Mouse (Mus musculus) urinary bladder, postnatal 25 days (tissue): ENCODE measurements around the gene Rab31.
A peak's percentile ranks its signal among the peaks of the same experiment; 100 is the strongest.

ENCODE experiments used
- DNase-seq: peaks from one replicate; pipeline ENCODE4 v3.0.0; 2022; ENCODE audit warnings: low spot score

Rab31 gene

DNA sequence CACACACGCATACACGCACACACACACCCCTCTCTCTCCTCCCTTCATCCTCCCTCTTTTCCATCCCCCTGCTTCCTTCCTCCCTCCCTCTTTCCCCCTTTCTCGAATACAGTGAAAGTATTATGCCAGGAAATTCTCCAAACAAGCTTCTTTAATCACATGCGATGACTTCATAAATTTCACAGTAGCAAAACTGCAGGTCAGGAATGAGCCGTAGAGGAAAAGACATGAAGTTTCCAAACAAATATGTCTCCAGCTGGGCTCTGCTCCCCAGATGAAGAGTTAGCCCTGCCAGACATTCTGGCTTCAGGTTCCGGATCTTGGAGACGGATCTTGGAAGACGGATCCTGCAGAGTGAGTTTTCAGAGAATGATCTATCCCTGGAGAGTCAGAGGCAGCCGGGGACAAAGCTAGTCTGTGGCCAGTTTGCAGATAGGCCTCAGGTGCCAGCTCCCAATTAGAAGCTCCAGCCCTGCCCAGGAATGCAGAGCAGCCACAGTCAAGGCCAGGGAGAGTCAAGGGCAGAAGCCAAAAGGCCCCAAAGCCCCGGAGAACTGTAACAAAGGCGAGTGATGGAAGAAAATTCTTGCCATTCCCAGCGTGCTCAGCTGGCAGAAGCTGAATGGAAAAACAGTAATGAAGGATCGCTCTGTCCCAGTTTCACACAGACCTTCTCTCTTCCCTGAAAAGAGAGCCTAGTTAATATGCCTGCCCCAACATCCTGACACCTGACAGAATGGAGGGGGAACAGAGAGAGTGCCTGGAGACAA, 70.6 kb downstream of the Rab31 start:
- DNase-seq = peak; percentile 27

DNA sequence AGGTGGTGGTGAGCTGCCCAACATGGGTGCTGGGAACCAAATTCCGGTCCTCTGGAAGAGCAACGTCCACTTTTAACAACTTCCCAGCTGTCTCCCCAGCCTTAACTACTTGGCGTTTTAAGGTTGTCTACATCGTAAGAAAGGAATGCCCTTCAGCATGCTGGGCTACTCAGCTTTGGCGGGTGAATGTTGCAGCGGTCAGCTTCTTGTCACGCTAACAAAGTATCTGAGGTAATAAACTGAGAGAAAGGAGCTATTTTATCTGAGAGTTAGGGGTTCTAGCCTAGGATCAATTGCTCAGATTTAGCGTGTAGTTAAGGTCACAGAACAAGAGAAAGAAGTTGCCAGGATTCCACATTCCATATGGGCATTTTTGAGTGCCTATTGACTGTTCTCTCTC, 71.2 kb downstream of the Rab31 start:
- DNase-seq = no peak

DNA sequence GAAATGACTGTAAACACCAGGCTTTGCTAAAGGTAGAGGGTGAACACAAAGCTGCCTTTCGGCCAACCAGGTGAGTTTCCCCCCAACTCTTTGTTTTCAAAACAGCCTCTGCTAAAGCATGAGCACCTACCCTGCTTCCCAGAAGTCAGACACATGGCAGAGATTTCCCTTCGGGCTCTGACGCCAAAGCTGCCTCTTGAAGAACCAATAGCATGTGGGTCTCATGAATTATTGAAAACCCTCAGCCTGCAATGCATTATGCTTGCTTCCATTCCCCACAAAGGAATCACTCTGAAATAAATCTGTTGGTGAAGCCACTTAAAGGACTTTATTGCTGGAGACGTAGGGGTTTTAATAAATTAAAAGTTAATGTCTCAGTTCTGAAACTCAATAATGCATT, 72.5 kb downstream of the Rab31 start:
- no peak for DNase-seq

DNA sequence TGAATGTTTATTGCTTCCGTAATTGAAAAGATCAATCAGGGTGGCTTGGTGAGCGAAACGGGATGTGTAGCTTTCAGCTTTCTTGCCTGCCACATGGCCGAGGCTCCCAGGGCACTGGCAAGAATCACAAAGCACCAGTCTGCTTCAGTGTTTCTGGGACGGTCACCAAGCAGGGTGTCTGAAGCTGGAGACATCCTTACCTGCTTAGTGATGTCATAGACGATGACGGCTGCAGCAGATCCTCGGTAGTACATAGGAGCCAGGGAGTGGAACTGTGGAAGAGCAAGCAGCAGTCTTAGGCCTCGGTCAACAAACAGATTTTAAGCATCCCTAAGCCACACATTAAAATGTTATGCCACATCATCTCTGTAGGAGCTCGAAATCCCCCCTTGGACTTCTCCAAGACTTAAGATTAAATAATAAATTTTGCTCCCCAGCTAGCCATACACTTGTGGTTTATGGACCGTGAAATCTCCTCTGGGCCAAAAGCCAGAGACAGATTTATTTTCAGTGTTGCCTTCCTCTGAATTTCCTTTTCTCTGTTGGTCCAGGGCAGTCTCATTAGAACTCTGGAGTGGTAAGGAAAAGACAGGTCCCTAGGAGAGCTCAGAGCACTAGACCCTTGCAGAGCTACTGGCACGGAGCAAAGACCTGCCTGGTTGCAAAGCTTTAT, 74.6 kb downstream of the Rab31 start:
- no peak for DNase-seq

DNA sequence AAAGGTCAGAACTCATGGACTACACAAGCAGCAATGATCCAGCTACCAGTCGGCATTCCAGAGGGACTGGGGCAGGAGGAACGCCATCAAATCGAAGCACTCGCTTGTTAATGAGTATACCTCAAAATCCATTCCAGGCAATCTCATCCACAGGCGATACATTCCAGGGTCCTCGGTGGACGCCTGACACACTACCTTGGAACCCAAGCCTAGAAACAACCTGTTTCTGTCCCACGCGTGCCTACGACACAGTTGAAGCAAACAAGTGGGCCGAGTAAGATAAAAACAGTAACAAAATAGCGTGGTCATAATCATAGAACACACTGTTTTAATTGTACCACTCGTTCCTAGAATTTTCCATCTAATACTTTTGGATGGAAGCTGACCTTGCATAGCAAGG, 75.6 kb downstream of the Rab31 start:
- DNase-seq = no peak

DNA sequence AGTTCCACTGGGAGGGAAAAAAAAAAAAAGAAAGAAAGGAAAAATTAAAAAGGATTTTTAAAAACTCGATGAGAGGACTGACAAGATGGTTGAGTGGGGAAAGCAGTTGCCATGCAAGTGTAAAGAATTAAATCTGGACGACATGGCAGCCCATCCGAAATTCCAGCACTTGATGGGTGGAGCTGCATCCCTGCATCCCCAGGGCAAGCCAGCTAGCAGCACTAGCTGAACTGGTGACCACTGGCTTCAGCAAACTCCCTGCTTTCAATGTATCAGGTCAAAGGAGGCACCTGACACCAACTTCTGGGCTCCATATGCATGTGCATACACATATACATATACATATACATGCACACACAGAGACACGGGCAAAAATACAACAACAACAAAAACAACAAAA, 80.3 kb downstream of the Rab31 start:
- DNase-seq = no peak

DNA sequence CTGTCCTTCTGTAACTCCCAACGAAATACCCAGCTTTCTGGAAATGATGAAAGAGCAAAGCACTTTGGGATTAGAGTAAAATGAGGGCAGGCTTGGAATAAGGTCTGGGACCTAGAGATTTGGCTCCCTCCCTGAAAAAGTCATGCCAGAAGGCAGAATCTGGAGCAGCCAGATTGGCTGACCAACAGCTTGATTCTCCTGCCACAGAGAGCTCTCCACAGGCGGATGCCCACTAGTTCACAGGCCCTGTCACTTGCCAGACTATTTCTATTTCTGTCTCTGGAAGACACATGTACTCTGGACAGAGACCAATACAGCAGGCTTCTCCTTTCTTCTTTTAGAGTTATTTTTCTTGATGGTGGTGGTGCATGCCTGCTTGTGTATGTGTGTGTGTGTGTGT, 88.8 kb downstream of the Rab31 start:
- DNase-seq = no peak

DNA sequence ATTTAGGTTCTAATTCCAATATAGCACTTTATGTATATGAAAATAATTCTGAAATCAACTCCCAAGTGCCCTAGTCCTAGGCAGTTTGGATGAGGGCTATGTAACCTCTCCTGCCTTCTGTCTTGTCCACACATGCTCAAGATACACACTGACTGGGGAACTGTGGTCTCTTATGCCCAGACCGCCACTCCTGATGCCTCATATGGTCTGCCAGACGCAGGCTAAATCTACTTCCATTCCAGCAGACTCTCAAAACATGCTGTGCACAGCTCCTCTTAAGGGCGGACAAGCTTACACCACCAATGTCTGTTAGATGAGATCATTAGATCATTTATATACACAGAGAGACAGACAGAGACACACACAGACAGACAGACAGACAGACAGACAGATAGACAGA, 89.2 kb downstream of the Rab31 start:
- DNase-seq = no peak

DNA sequence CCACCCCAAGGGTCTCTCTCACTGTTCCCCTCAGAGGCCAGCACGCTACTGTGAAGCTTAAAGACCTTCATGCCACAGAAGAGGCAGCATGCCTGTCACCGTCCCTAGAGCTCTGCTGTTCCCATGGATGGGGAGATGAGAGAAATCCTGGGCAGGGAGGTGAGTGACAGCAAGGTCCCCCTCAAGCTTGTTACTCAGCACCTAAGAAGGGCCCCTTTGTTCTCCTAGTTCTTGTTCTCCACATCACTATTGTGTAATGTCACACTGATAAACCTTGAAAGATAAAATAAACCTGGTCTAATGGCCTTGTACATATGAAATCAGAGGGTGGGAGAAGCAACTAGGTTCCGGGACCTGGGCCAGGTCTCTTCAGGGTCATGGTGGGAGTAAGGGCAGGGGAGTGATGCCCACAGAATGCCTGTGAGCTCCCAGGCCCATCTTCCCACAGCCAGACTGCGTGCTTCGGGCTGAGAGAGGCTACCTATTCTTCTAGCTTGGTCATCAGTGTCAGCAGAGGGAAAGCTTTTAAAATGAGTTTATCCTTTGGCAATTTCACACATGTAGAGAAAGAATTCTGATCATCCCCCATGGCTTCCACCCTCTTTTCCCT, 90.4 kb downstream of the Rab31 start:
- no peak for DNase-seq

DNA sequence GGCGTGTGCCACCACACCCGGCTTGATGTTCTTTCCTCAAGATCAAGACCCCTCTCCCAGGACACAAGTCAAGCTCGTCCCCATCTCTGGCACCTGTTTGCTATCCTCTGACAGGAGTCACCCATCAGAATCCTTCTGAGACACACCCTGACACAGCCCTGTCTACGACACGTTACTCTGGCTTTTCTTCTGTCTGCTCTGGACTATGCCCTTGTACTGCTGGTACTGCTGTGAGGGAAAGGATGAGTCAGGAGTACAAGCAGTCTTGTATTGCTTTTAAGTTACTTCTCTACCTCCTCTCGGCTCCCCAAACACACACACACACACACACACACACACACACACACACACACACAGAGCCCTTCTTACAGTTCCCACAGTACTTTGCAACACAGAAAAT, 91.0 kb downstream of the Rab31 start:
- no peak for DNase-seq

DNA sequence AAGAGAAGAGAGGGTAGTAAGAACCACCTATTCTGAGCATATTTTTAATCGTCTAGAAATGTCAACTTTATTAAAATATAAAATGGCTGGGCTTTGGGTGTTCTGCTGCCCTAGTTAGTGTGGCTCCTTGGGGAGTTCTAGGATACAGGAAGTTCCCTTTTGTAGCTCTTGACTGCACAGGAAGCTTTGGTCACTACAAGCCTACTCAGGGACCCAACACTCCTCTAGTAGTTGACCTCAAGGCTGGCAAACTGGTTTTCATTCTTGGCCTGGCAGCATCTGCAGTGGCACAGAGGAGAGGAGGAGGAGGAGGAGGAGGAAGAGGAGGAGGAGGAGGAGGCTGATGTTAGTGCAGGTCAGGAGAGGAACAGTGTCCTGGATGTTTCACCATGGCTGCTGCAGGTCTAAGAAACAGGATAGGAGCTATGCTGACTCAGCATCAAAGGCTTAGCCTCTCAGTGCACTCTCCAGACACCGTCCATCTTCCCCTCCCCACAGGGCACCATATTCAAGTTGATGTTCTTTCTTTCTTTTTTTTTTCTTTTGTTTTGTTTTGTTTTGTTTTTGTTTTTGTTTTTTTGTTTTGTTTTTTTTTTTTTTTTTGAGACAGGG, 91.6 kb downstream of the Rab31 start:
- DNase-seq = no peak

DNA sequence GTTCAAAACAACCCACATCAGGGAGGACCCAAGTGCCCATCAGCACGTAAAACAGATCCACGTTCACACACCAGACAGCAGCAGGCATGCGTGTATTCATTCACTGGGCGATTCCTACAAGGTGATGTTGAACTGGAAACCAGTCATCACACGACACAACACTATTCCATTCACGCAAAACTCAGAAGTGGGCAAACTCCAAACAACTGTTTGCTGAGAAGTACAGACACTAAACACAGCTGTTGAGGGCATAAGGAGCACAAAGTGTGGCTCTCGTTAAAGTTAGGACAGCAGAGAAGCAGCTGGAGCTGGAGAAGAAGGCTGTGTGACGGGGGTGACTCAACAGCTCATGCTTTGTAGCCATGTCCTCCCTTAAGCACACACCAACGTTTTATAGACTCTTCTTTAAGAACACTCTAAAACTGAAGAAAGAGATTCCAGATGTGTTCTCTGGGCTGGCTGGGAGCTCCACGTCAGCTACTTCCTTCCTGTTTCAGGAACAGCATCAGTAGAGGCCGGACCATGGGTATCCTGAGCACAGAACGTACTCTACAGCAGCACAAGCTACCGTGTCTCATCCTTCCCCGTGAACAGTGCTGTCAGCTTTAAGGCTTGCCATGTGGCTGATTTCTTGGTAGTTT, 92.6 kb downstream of the Rab31 start:
- DNase-seq = no peak

DNA sequence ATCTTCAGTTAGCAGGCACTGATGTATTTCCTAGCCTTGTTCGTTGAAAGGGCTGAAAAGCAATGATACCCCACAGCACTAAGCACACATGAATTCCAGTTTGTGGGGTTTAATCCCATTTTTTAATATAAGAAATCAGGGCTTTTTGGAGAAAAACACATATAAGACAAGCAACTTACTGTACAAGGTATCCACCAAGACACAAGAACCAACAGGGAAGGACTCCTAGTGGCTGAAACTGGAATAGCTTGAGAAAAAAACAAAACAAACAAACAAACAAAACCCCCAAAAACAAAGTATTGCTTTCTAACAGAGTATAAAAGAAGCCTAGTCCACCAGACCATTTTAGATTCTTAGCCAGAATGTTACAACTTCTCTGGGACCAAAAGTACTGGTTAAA, 94.8 kb downstream of the Rab31 start:
- DNase-seq = no peak

DNA sequence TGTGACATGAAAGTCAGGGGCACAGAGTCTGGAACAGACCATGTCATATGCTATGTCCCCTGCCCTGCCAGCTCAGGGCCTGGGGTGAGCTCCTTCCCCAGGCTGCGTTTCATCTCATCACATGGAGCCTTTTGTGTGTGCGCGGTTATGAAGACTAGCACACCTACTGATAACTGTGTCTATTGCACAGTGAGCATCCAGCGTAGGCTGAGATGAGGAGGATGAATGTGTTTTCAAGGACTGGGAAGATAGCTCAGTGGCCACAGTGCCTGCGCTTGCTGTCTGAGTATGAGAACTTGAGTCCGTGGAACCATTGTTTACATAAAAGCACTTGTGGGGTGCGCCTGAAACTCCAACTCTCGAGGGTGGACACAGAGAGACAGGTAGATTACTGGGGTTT, 96.0 kb downstream of the Rab31 start:
- no peak for DNase-seq

DNA sequence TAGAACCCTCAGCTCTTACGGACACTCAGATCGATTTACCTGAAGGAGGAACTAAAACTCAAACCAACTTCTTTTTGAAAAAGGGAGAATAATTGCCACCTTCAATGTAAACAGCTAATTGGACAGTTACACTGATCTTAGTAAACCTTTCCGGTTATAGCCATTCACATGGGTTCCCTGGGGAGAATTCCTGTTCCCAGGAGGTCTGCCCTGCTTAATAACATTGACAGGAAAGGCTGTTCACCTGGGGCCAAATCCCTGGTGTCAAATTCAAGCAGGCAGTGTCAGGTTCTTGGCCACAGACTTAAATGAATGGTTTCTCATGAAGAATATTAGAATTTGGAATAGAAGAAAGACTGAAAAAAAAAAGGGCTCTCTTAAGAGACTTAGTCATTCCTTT, 96.6 kb downstream of the Rab31 start:
- DNase-seq = no peak

DNA sequence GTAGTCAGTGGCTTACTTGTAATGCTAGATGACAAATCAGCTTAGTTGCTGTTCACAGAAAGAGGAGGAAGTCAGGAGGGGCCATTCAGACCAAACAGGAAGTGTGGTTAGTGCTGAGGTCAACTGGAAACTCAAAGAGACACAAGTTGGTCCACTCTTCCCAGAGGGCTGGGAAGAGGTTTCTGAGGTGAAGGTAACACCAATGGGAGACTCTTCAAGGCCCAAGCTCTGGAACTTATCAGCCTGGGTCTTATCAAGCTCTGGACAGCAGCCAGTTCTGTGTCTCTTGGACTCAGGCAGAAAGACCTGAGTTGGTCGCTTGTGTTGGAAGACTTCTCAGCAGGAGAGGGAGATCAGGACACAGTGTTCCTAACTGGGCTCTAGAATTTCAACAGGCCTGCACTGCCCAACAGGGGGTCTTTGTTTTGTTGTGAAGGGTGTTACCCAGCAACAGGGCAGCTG, 97.8 kb downstream of the Rab31 start:
- no peak for DNase-seq

DNA sequence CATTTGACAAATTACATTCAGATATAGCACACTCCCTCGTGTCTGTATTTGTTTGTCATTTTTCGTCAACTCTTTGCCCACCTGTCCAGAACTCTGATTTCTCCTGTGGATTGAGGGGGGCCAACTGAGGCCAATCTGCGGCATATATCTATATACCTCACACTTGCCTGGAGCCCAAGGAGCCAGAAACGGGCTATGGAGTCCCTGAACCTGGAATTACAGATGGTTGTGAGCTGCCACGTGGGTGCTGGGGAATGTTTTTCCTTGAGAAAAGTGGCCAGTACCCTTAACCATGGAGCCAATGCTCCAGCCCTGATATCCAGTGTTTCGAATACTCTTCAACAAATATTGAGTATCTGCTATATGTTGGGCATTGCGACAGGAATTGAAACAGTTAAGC, 99.6 kb downstream of the Rab31 start:
- DNase-seq = no peak

DNA sequence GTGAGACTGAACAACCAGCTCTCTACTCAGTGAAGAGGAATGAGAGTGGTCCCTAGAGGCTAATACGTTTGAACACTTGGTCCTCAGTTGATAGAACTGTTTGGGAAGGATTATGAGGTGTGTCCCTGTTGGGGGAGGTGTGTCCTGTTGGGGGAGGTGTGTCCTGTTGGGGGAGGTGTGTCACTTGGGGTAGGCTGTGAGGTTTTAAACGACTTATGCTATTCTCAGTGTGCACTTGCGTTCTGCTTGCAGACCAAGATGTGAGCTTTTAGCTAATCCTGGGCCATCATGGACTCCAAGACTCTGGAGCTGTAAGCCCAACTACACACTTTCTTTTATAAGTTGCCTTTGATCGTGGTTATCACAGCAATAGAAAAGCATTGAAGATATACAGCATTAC, 103.5 kb downstream of the Rab31 start:
- DNase-seq = no peak

DNA sequence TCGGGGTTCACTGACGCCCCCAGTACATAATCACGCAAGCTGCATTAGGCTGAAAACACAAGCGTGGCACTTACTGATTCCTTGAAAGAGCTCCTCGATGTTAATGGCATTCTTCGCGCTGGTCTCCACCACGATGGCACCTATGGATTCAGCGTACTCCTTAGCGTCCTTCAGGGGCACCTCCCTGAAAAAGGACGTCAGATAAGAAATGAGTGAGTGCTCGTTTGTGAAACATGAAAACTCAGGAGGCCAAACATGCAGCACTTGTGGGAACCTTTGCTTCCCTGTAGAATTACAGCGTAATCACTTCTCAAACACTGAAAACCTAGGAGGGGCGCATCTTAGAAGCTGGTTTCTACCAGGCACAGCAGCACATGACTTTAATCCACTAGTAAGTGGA, 104.8 kb downstream of the Rab31 start:
- DNase-seq = no peak

DNA sequence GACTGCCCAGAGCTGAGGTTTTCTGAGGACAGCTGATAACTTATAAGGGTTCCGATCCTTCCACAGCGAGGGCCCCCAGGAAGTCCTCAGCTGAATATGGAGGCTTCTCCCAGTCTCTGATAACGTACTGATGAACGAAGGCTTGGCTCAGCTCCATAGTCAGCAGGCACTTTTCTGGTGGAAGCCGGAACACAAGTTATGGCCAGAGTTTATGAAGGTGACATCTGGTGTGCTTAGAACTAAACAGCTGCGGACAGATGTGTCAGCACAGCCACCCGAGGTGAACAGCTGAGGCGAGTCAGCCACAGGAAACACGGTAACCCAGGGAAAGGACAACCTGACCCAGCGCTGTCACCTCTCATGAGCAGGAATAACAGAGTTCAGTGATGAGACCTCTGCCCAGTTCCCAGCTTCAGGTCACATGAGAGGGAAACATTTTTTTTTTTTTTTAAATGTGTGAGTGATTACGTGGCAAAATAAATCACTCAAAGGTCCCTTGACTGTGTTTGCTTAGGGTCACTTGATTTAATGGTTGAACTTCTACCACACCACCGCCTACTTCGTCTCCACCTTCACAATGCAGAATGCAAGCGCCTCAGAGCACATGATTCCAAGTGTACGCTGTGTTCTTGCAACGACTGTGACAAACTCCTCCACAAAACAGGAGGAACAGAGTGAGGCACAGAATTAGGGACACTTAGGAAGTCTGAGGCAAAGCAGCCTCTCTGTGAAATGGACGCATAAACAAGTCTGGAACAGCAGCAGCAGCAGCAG, 106.0 kb downstream of the Rab31 start:
- no peak for DNase-seq

DNA sequence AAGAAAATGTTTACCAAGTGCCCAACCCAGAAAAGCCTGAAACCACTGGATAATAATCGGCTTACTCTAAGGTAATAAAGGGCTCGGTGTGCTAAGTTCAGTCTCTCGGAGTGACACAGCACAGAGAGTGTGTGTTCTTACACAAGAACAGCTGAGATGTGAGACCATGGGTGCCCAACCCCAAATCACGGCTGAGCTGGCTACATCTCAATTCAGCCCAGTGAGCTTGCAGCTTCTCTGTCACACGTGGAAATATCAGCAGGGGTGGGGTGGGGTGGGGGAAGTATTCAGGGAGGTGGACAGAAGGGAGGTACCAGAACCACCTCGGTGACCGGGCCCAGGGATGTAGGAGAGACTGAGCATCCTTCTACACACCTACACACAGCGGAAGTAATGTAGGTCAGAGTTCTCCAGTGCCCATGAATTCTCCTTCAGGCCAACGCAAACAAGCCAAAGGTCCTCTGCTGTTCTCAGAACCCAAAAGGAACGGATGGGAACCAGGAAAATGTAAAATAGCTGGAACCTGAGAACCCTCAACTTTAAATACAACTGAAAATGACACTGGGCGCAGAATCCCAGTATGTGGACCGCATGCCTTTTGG, 106.7 kb downstream of the Rab31 start:
- no peak for DNase-seq
